Mouse (Mus musculus): Measurements from ENCODE around the gene Rnaseh2c. TPM values are rescaled to one million over a fixed set of nuclear protein-coding genes. Genes with fewer than 3 reads are reported as not detected.

Rnaseh2c gene
- polyA plus RNA-seq, 1 experiment = 50.2 TPM

GRCm38 (mm10) chr19:5641021-5641420, 39.3 kb downstream of the Rnaseh2c start:
- TF ChIP-seq POLR2A (IDR thresholded peaks at IDR 0.05; ENCODE audit: extremely low read depth, insufficient read depth, low read length) (peak; percentile 8; the same call in 1 of the 2 replicates), CTCF (IDR thresholded peaks at IDR 0.05; ENCODE audit: extremely low read depth, insufficient read depth, low read length) (no peak)
- H3K4me1 ChIP-seq (ENCODE audit: control insufficient read depth, insufficient read depth, low read length) = peaks cover 5% of the 10 kb centered on the region; the same call in 1 of the 2 replicates

GRCm38 (mm10) chr19:5641641-5642040, 40.0 kb downstream of the Rnaseh2c start:
- TF ChIP-seq POLR2A (IDR thresholded peaks at IDR 0.05; ENCODE audit: extremely low read depth, insufficient read depth, low read length) = no peak
- no peak for TF ChIP-seq CTCF (IDR thresholded peaks at IDR 0.05; ENCODE audit: extremely low read depth, insufficient read depth, low read length)
- H3K4me1 ChIP-seq (ENCODE audit: control insufficient read depth, insufficient read depth, low read length) = peaks cover 5% of the 10 kb centered on the region; the same call in 1 of the 2 replicates
- H3K4me3 ChIP-seq (ENCODE audit: insufficient read depth, low read length) = no peak overlapping the region
- H3K27ac ChIP-seq (ENCODE audit: insufficient read depth, low read length) = no peak overlapping the region

More at GRCm38 (mm10) chr19:5641021-5641420, 39.3 kb downstream of the Rnaseh2c start:
- Histone ChIP-seq H3K4me3 (ENCODE audit: insufficient read depth, low read length) (no peak overlapping the region), H3K27ac (ENCODE audit: insufficient read depth, low read length) (no peak overlapping the region)

- TF ChIP-seq CTCF (IDR thresholded peaks at IDR 0.05; ENCODE audit: extremely low read depth, insufficient read depth, low read length) (no peak), POLR2A (IDR thresholded peaks at IDR 0.05; ENCODE audit: extremely low read depth, insufficient read depth, low read length) (no peak)
- no peaks in the 10 kb centered on the region for H3K4me1 ChIP-seq (ENCODE audit: control insufficient read depth, insufficient read depth, low read length)
- no peak overlapping the region for H3K4me3 ChIP-seq (ENCODE audit: insufficient read depth, low read length)
- no peak overlapping the region for H3K27ac ChIP-seq (ENCODE audit: insufficient read depth, low read length)
Observed at GRCm38 (mm10) chr19:5645280-5645679, 43.6 kb downstream of the Rnaseh2c start.

GRCm38 (mm10) chr19:5646731-5647330, 45.2 kb downstream of the Rnaseh2c start:
- Histone ChIP-seq H3K4me3 (ENCODE audit: insufficient read depth, low read length) (no peak overlapping the region), H3K27ac (ENCODE audit: insufficient read depth, low read length) (no peak overlapping the region), H3K4me1 (ENCODE audit: control insufficient read depth, insufficient read depth, low read length) (no peaks in the 10 kb centered on the region)
- TF ChIP-seq POLR2A (IDR thresholded peaks at IDR 0.05; ENCODE audit: extremely low read depth, insufficient read depth, low read length) (no peak), CTCF (IDR thresholded peaks at IDR 0.05; ENCODE audit: extremely low read depth, insufficient read depth, low read length) (no peak)

DNA sequence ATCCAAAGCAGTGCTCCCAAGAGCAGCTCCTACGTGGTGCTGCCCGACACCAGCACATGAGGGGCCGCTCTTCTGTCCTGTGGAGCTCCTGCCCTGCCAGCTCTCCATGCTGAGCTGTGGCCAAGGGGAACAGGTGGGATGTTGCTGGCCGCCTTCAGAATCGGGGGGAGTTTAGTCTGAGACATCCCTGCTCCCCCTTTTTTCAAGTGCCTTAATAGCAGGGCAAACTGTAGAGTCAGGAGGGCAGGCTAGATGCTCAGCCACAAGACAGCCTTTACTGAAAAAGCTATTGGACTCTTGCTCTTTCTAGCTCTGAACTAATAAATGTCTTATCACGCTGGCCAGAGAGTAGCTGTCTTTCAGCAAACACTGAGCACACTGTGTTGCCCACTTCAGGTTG, 46.1 kb downstream of the Rnaseh2c start:
- H3K27ac ChIP-seq (ENCODE audit: insufficient read depth, low read length) = no peak overlapping the region
- TF ChIP-seq CTCF (IDR thresholded peaks at IDR 0.05; ENCODE audit: extremely low read depth, insufficient read depth, low read length) (no peak), POLR2A (IDR thresholded peaks at IDR 0.05; ENCODE audit: extremely low read depth, insufficient read depth, low read length) (no peak)
- no peak overlapping the region for H3K4me3 ChIP-seq (ENCODE audit: insufficient read depth, low read length)
- no peaks in the 10 kb centered on the region for H3K4me1 ChIP-seq (ENCODE audit: control insufficient read depth, insufficient read depth, low read length)

GRCm38 (mm10) chr19:5648401-5649297, 47.0 kb downstream of the Rnaseh2c start:
- peak overlapping the region; percentile 15 for H3K27ac ChIP-seq (ENCODE audit: insufficient read depth, low read length)
- peak; percentile 75 for TF ChIP-seq POLR2A (IDR thresholded peaks at IDR 0.05; ENCODE audit: extremely low read depth, insufficient read depth, low read length)
- TF ChIP-seq CTCF (IDR thresholded peaks at IDR 0.05; ENCODE audit: extremely low read depth, insufficient read depth, low read length) = no peak
- no peaks in the 10 kb centered on the region for H3K4me1 ChIP-seq (ENCODE audit: control insufficient read depth, insufficient read depth, low read length)
- peak overlapping the region; percentile 9 for H3K4me3 ChIP-seq (ENCODE audit: insufficient read depth, low read length)

DNA sequence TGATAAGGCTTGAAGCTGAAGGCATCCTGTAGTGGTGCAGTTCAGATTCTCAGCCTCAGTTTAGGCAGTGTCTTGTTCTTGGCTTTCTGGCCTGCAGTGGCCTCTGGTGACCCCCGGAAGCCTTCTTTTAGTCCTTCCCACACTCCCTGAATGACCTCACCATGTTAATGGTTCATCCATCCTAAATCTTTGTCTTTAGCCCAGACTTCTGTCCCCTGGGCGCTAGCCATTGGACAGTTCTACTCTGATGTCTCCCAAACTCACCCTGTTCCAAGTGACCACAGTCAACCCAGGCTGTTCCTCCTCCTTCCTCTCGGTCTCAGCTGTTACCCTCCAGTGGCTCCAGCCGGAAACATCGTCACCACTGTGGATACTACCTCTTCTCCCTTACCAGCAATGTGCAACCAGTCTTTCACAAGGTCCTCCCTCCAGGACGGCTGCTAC, 47.6 kb downstream of the Rnaseh2c start:
- Histone ChIP-seq H3K27ac (ENCODE audit: insufficient read depth, low read length) (no peak overlapping the region), H3K4me3 (ENCODE audit: insufficient read depth, low read length) (peak overlapping the region; percentile 9; the same call in 1 of the 2 replicates), H3K4me1 (ENCODE audit: control insufficient read depth, insufficient read depth, low read length) (no peaks in the 10 kb centered on the region)
- TF ChIP-seq CTCF (IDR thresholded peaks at IDR 0.05; ENCODE audit: extremely low read depth, insufficient read depth, low read length) (no peak), POLR2A (IDR thresholded peaks at IDR 0.05; ENCODE audit: extremely low read depth, insufficient read depth, low read length) (no peak)

- no peak overlapping the region for H3K27ac ChIP-seq (ENCODE audit: insufficient read depth, low read length)
- TF ChIP-seq POLR2A (IDR thresholded peaks at IDR 0.05; ENCODE audit: extremely low read depth, insufficient read depth, low read length) (no peak), CTCF (IDR thresholded peaks at IDR 0.05; ENCODE audit: extremely low read depth, insufficient read depth, low read length) (no peak)
- H3K4me3 ChIP-seq (ENCODE audit: insufficient read depth, low read length) = no peak overlapping the region
- no peaks in the 10 kb centered on the region for H3K4me1 ChIP-seq (ENCODE audit: control insufficient read depth, insufficient read depth, low read length)
Observed at GRCm38 (mm10) chr19:5651502-5652274, 50.0 kb downstream of the Rnaseh2c start.

- Histone ChIP-seq H3K4me1 (ENCODE audit: control insufficient read depth, insufficient read depth, low read length) (no peaks in the 10 kb centered on the region), H3K27ac (ENCODE audit: insufficient read depth, low read length) (no peak overlapping the region), H3K4me3 (ENCODE audit: insufficient read depth, low read length) (no peak overlapping the region)
- TF ChIP-seq CTCF (IDR thresholded peaks at IDR 0.05; ENCODE audit: extremely low read depth, insufficient read depth, low read length) = no peak
- no peak for TF ChIP-seq POLR2A (IDR thresholded peaks at IDR 0.05; ENCODE audit: extremely low read depth, insufficient read depth, low read length)
Observed at GRCm38 (mm10) chr19:5652570-5652969, 50.9 kb downstream of the Rnaseh2c start.
